Mouse (Mus musculus): ENCODE results near the gene Hsd3b1. TPM values are rescaled to one million over a fixed set of nuclear protein-coding genes. Genes with fewer than 3 reads are reported as not detected.
"Not testable (repeated sequence)": the region's sequence is repeated elsewhere in the genome, so short reads cannot be mapped to it uniquely, and the experiment has no call there.

Hsd3b1 gene
- total RNA-seq, 2 experiments from 2014 or later = not detected

DNA sequence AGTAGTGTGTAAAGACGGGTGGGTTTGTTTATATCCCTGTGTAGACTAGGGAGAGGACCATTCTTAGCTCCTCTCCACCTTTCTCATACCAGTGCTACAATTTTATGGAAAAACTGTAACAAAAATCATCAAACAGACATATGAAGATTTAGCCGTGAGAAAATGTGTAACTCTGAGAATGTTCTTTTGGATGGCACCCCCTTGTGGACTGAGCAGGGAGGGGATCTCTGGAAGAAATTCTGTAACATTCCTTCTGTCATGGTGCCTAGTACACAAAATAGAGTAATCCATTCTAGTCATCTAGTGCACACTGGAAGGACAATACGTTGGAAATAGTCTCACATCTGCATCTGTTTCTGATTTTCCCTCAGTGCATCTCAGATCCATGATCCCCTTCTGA, 54.6 kb downstream of the Hsd3b1 start:
- DNase-seq (ENCODE audit: low spot score in 2 of 2); intact Hi-C loops (cut with DNase I): not testable (repeated sequence)

Other genes starting within 250 kb of the Hsd3b1 start
- gene Hsd3b5, start 229.5 kb downstream of the Hsd3b1 start, total RNA-seq (2021) = not detected
- under 1 TPM in 1 of 2 experiments, not detected in 1; 0.11 TPM for gene Hsd3b2, start 135.3 kb downstream of the Hsd3b1 start, total RNA-seq (2021)
- not detected for gene Hsd3b3, start 96.7 kb downstream of the Hsd3b1 start, total RNA-seq (2021)
- gene Hsd3b6, start 45.4 kb downstream of the Hsd3b1 start, total RNA-seq (2021) = not detected
- gene Hao2, start 33.4 kb upstream of the Hsd3b1 start, total RNA-seq (2021) = not detected